Mouse (Mus musculus): ENCODE data around the gene Trappc6a. TPM values are rescaled to one million over a fixed set of nuclear protein-coding genes. Genes with fewer than 3 reads are reported as not detected.
"Not testable (repeated sequence)": the region's sequence is repeated elsewhere in the genome, so short reads cannot be mapped to it uniquely, and the experiment has no call there.

Trappc6a gene
- total RNA-seq, 2 experiments from 2014 or later = 35.6 to 35.9 TPM

- no peak for DNase-seq (ENCODE audit: low spot score)
- intact Hi-C loops (cut with DNase I) = no loop called here
These were observed 22.7 kb upstream of the Trappc6a start for GRCm38 (mm10) chr7:19485488-19485887.

GRCm38 (mm10) chr7:19486549-19486948, 21.6 kb upstream of the Trappc6a start:
- DNase-seq (ENCODE audit: low spot score) = no peak
- intact Hi-C loops (cut with DNase I) = no loop called here

GRCm38 (mm10) chr7:19489525-19489924, 18.7 kb upstream of the Trappc6a start:
- intact Hi-C loops (cut with DNase I) = no loop called here
- no peak for DNase-seq (ENCODE audit: low spot score)

- intact Hi-C loops (cut with DNase I) = no loop called here
- peak; percentile 37 for DNase-seq (ENCODE audit: low spot score)
These were observed 16.5 kb upstream of the Trappc6a start for GRCm38 (mm10) chr7:19491731-19492130.

- intact Hi-C loops (cut with DNase I) = no loop called here
- no peak for DNase-seq (ENCODE audit: low spot score)
These were observed 13.3 kb upstream of the Trappc6a start for GRCm38 (mm10) chr7:19494751-19495474.

- no peak for DNase-seq (ENCODE audit: low spot score)
- intact Hi-C loops (cut with DNase I) = no loop called here
These were observed 12.5 kb upstream of the Trappc6a start for GRCm38 (mm10) chr7:19495521-19496213.

GRCm38 (mm10) chr7:19496214-19496555, 12.0 kb upstream of the Trappc6a start:
- intact Hi-C loops (cut with DNase I) = no loop called here
- DNase-seq (ENCODE audit: low spot score) = no peak

GRCm38 (mm10) chr7:19498326-19498725, 9.9 kb upstream of the Trappc6a start:
- no peak for DNase-seq (ENCODE audit: low spot score)
- intact Hi-C loops (cut with DNase I) = no loop called here

- intact Hi-C loops (cut with DNase I) = loop anchor here (5.0 kb wide), 1 partner anchor 93 kb away; no protein-coding TSS in a partner anchor
- no peak for DNase-seq (ENCODE audit: low spot score)
These were observed 7.5 kb upstream of the Trappc6a start for GRCm38 (mm10) chr7:19500420-19501363.

GRCm38 (mm10) chr7:19501658-19502057, 6.5 kb upstream of the Trappc6a start:
- intact Hi-C loops (cut with DNase I) = loop anchor here (5.0 kb wide), 1 partner anchor 94 kb away; no protein-coding TSS in a partner anchor
- no peak for DNase-seq (ENCODE audit: low spot score)

GRCm38 (mm10) chr7:19503481-19504068, 4.6 kb upstream of the Trappc6a start:
- DNase-seq (ENCODE audit: low spot score) = no peak
- intact Hi-C loops (cut with DNase I) = loop anchor here (1.0 to 5.0 kb wide), 3 partner anchors 42 to 115 kb away; no protein-coding TSS in a partner anchor

GRCm38 (mm10) chr7:19506326-19506725, 1.9 kb upstream of the Trappc6a start:
- no peak for DNase-seq (ENCODE audit: low spot score)
- intact Hi-C loops (cut with DNase I) = loop anchor here (2.0 to 5.0 kb wide), 2 partner anchors 56 to 66 kb away; partner anchors contain the start of gene Ppp1r37

GRCm38 (mm10) chr7:19506969-19507611, 1.1 kb upstream of the Trappc6a start:
- DNase-seq (ENCODE audit: low spot score) = no peak
- intact Hi-C loops (cut with DNase I) = loop anchor here (2.0 to 5.0 kb wide), 2 partner anchors 55 to 66 kb away; partner anchors contain the start of gene Ppp1r37

- DNase-seq (ENCODE audit: low spot score) = no peak
- intact Hi-C loops (cut with DNase I) = loop anchor here (2.0 to 5.0 kb wide), 2 partner anchors 55 to 65 kb away; partner anchors contain the start of gene Ppp1r37
These were observed 598 bp upstream of the Trappc6a start for GRCm38 (mm10) chr7:19507612-19507981.

- intact Hi-C loops (cut with DNase I) = loop anchor here (5.0 kb wide), 1 partner anchor 53 kb away; the partner anchor contains the start of gene Ppp1r37
- no peak for DNase-seq (ENCODE audit: low spot score)
These were observed 851 bp downstream of the Trappc6a start for GRCm38 (mm10) chr7:19508924-19509568.

GRCm38 (mm10) chr7:19509786-19510185, 1.6 kb downstream of the Trappc6a start:
- DNase-seq (ENCODE audit: low spot score) = no peak
- intact Hi-C loops (cut with DNase I) = loop anchor here (5.0 kb wide), 1 partner anchor 53 kb away; the partner anchor contains the start of gene Ppp1r37

GRCm38 (mm10) chr7:19511934-19512333, 3.7 kb downstream of the Trappc6a start:
- intact Hi-C loops (cut with DNase I); DNase-seq (ENCODE audit: low spot score): not testable (repeated sequence)

GRCm38 (mm10) chr7:19512353-19512752, 4.2 kb downstream of the Trappc6a start:
- no peak for DNase-seq (ENCODE audit: low spot score)
- intact Hi-C loops (cut with DNase I) = no loop called here

All from heart, postnatal 25 days (tissue).